Mouse (Mus musculus) 3134 (cell line): ENCODE results near the gene Smarca5.
A peak's percentile ranks its signal among the peaks of the same experiment; 100 is the strongest.

Experiments used
- DNase-seq: peaks from one replicate; pipeline ENCODE4 v3.0.0-alpha.2; 2011; ENCODE audit warnings: low spot score; ENCODE audit not compliant: insufficient read length; ENCODE audit errors: extremely low read depth

Smarca5 gene

GRCm38 (mm10) chr8:80739155-80739924, at the start of gene Smarca5:
Smarca5 (minus strand) TSS chr8:80739497.
- DNase-seq = peak; percentile 94

DNA sequence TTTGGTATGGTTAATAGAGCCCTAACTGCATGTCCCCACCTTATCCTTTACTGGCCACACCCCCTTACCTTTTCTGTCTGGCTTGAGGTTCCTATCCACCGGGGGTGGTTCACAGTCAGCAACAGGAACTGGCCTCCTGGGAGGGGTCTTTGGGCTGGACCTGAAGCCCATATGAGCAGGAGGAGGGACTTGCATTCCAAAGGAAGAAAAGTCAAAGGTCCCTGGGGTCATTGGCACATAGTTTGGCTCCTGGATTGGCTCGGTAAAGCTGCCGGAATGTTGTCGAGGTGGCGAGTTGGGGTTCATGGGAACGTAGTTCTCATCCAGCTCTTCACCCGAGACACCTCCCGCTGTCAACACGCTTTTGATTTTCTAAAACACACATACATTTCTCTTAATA, 45.3 kb upstream of the Smarca5 start:
- DNase-seq = no peak

- DNase-seq = no peak
These were observed 44.0 kb upstream of the Smarca5 start for GRCm38 (mm10) chr8:80783271-80783670.

- no peak for DNase-seq
These were observed 42.0 kb upstream of the Smarca5 start for GRCm38 (mm10) chr8:80781338-80781737.

- DNase-seq = no peak
These were observed 41.0 kb upstream of the Smarca5 start for GRCm38 (mm10) chr8:80780271-80780670.

GRCm38 (mm10) chr8:80776436-80776835, 37.1 kb upstream of the Smarca5 start:
- DNase-seq = no peak

DNA sequence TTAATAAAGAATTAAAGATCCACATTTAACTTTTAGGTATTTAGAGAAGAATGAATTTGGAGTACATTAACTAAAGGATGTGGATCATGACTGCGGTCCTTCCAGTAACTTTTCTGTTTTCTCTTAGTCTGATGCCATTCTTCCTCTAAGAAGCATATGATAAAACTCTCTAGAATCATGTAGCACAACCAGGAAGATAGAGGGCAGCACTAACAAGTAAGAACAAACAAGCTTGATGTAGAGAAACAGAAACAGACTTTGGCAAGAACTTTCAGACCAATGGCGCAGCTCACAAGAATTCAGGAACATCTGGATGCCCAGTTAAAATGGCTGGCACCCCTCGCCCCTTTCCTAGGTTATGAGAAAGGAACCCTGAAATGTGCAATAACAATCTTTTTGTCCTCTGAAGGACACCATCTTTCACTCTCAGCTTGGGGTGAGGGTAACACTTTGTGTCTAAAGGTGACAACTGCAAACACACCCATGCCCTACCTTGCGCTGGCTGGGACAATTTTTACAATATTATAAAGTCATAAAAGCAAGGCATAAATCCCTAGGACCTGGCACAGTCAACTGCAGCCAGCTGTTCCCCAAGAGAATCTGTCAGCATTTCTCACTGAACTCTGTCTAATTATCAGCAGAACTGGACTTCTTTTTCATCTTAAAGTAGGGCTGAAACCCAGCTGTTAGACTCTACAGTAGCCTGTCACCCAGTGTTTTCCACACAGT, 33.6 kb upstream of the Smarca5 start:
- DNase-seq = no peak

- DNase-seq = no peak
These were observed 29.2 kb upstream of the Smarca5 start for GRCm38 (mm10) chr8:80768451-80768850.

DNA sequence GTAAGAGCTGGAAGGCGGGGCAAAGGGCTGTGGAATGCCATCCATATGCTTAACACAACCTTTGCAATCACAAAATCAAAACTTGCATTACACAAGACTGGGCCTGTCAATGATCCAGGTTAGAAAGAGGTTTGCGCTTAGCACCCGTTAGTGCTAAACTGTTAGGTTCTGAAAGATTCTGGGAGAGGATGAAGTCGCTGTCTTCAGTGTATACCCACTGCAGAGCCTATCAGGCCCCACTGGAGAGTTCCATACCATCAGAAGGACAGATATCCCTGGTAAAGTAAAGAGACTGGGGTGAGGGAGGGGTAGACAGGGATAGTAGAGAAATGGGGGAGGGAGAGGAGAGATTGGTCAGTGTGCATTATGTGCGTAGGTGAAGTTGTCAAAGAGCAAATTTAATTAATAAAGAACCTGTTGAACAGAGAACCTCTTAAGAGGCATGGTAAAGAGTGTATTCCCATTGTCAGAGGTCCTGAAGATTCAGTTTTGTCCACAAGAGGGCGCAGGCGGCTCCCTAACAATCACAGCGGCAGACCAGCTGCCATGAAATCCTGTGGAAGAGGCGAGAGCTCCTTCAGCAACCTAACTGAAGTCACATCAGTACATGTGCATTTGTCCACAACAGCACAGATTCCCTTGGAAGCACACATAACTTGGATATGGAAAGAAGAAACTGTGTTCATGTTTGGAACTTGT, 13.9 kb upstream of the Smarca5 start:
- peak; percentile 37 for DNase-seq

GRCm38 (mm10) chr8:80752429-80752828, 13.1 kb upstream of the Smarca5 start:
- no peak for DNase-seq

GRCm38 (mm10) chr8:80749091-80749490, 9.8 kb upstream of the Smarca5 start:
- DNase-seq = no peak

GRCm38 (mm10) chr8:80739932-80740331, 635 bp upstream of the Smarca5 start:
- DNase-seq = no peak

- DNase-seq = peak; percentile 64
These were observed 726 bp downstream of the Smarca5 start for GRCm38 (mm10) chr8:80738388-80739154.

DNA sequence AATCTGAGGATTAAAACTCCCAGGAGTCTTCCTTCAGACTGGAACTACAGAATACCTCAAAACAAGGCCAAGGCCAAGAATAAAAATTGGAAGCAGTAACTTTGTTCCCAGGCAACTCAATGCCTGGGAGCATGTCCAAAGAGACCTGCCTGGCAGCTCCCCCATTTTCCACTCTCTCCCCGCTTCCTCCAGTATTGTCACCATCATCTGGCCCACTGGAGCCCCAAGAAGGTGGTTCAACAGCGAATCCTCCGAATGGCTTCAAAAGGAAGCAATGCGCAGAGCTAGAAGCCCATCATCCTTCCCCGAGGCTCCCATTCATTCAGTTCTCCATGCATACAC, 1.3 kb downstream of the Smarca5 start:
- no peak for DNase-seq

DNA sequence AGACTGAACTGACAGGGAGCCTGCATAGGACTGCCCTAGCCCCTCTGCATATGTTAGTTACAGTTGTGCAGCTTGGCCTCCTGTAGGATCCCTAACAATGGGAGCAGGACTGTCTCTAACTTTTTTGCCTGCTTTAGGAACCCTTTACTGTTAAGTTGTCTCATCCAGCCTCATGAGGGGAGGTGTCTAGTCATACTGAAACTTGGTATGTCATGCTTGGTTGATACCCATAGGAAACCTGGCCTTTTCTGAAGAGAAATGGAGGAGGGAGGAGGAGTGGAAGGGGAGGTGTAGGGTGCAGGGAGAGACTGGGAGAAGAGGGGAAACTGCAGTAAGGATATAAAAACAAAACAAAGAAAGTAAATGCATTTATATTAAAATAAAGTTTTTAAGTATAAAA, 7.0 kb downstream of the Smarca5 start:
- DNase-seq = no peak

DNA sequence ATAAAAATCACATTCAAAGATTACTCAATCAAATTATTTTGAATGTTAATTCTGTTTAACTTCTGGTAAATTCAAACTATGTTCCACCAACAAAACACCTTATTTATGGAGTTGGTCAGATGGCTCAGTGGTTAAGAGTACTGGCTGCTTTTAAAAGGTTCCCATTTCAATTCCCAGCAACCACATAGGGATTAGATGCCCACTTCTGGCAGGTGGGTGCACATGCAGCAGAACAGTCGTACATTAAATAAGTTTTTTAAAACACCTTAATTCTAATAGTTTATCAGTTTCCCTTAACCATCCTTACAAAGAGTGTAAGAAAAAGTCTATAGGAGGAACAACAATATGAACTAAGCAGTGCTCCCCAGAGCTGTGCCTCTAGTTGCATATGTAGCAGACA, 24.8 kb downstream of the Smarca5 start:
- no peak for DNase-seq

GRCm38 (mm10) chr8:80710670-80711400, 28.5 kb downstream of the Smarca5 start:
- DNase-seq = peak; percentile 11

DNA sequence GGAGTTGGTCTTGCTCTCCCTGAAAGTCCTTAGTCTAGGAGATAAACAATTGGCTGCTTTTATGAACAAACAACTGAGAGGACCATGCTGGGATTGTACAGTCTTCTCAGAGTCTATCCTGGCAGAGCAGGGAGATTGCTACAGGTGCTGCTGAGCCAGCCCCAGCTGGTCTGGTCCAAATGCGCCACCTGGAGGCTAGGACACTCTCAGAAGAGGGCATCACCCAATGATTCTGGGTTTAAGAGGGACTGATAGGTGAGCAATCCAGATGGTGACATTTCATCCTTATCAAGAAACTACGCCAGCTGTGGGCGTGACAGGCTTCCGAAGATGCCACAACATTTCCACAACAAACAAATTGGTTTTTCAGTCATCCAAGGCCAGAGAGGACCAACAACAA, 51.2 kb downstream of the Smarca5 start:
- no peak for DNase-seq

GRCm38 (mm10) chr8:80683756-80684335, 55.5 kb downstream of the Smarca5 start:
- DNase-seq = no peak

- DNase-seq = no peak
These were observed 56.7 kb downstream of the Smarca5 start for GRCm38 (mm10) chr8:80682594-80682993.
